Mouse (Mus musculus) neural tube, embryonic 15.5 days (tissue): ENCODE data around the gene Lcn10. TPM values are rescaled to one million over a fixed set of nuclear protein-coding genes. Genes with fewer than 3 reads are reported as not detected.
"Not testable (repeated sequence)": the region's sequence is repeated elsewhere in the genome, so short reads cannot be mapped to it uniquely, and the experiment has no call there.

Experiments
- ATAC-seq: fragments of 200-750 bp; cut with Nextera tagmentation; 2 replicates; pipeline ENCODE4 v1.8.0; 2017; ENCODE audit warnings: mild to moderate bottlenecking, moderate TSS enrichment, moderate library complexity; ENCODE audit not compliant: low FRiP score
- H3K27ac ChIP-seq: fragments of 300-500 bp; sonication (generic); replicated peaks from 2 replicates; pipeline ENCODE4 v1.5.1; 2015; ENCODE audit warnings: mild to moderate bottlenecking, inconsistent platforms
- H3K27me3 ChIP-seq: fragments of 300-500 bp; sonication (generic); replicated peaks from 2 replicates; pipeline ENCODE4 v1.6.1; 2015; ENCODE audit warnings: inconsistent platforms
- H3K36me3 ChIP-seq: fragments of 300-500 bp; sonication (generic); 2 replicates; pipeline ENCODE4 v1.6.1; 2015; ENCODE audit warnings: inconsistent platforms
- H3K4me1 ChIP-seq: fragments of 300-500 bp; sonication (generic); 2 replicates; pipeline ENCODE4 v1.6.1; 2015; ENCODE audit warnings: inconsistent platforms
- H3K4me2 ChIP-seq: fragments of 300-500 bp; sonication (generic); 2 replicates; pipeline ENCODE4 v1.6.1; 2015; ENCODE audit warnings: inconsistent platforms, mild to moderate bottlenecking, moderate library complexity
- H3K4me3 ChIP-seq: fragments of 300-500 bp; sonication (generic); replicated peaks from 2 replicates; pipeline ENCODE4 v1.5.1; 2015; ENCODE audit warnings: mild to moderate bottlenecking, inconsistent platforms
- H3K9ac ChIP-seq: fragments of 300-500 bp; sonication (generic); replicated peaks from 2 replicates; pipeline ENCODE4 v1.6.1; 2015; ENCODE audit warnings: mild to moderate bottlenecking, inconsistent platforms
- H3K9me3 ChIP-seq: fragments of 300-500 bp; sonication (generic); replicated peaks from 2 replicates; pipeline ENCODE4 v1.6.1; 2016; ENCODE audit warnings: inconsistent platforms
- WGBS: fragments of 180-500 bp; shearing (Covaris S2); methylation state at CpG from one replicate; pipeline ENCODE4 v1.1.7; 2015; ENCODE audit warnings: mixed read lengths; 5-methylcytosine and 5-hydroxymethylcytosine counted together
- polyA plus RNA-seq: library from polyadenylated mRNA; unstranded; fragments of >200 nt; fragmentation: Nextera tagmentation; extraction: Ambion mirVana; gene quantifications from 2 replicates; pipeline ENCODE4 v1.2.1, GENCODE M21; 2015

Gene Lcn10
- polyA plus RNA-seq, 1 experiment from 2014 or later: not detected

- Histone ChIP-seq H3K9me3 (no peaks in the 10 kb centered on the region), H3K4me2 (peak overlapping the region; percentile 83), H3K9ac (peak overlapping the region; percentile 26; the same call in 1 of the 2 replicates), H3K4me1 (peaks cover 22% of the 10 kb centered on the region), H3K27ac (no peak overlapping the region), H3K27me3 (0 out of 2 replicates have a peak, but pooled peaks cover 3% of the 10 kb centered on the region), H3K4me3 (peak overlapping the region; percentile 31), H3K36me3 (no peaks in the 10 kb centered on the region)
- WGBS: 89% methylated on average over 2 of the region's 2 CpGs
- no peak for ATAC-seq
Measured at GRCm38 (mm10) chr2:25708121-25708520, 25.6 kb downstream of the Lcn10 start.

- H3K27ac ChIP-seq, H3K36me3 ChIP-seq, ATAC-seq, H3K9me3 ChIP-seq, H3K27me3 ChIP-seq, H3K4me3 ChIP-seq, H3K9ac ChIP-seq: not testable (repeated sequence)
- peak overlapping the region; percentile 83 for H3K4me2 ChIP-seq
- peaks cover 22% of the 10 kb centered on the region for H3K4me1 ChIP-seq
- 86% methylated on average over 1 of the region's 1 CpGs for WGBS
Measured at GRCm38 (mm10) chr2:25709056-25709455, 26.5 kb downstream of the Lcn10 start.

DNA sequence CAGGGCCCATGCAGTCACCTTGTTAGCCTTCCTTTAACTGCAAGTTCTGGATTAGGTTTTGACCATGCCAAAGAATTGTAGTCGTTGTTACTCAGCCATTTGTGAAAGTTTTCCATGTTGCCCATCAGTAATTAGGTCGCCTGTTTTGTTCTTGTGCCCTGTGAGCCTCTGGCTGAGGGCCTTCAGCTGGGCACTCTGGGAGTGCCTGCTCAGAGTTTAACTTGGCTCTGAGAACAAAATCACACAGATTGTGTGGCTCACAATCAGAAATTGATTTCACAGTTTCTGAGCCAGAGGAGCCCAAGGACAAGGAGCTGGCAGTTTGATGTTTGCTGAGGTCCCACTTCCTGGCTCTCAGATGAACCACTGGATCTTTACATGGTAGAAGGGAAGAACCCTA is 27.3 kb downstream of the Lcn10 start:
- WGBS: 64% methylated on average over 2 of the region's 2 CpGs
- peaks cover 22% of the 10 kb centered on the region for H3K4me1 ChIP-seq
- not testable (repeated sequence) for H3K9ac ChIP-seq, ATAC-seq, H3K27me3 ChIP-seq, H3K27ac ChIP-seq, H3K36me3 ChIP-seq, H3K4me2 ChIP-seq, H3K4me3 ChIP-seq, H3K9me3 ChIP-seq

DNA sequence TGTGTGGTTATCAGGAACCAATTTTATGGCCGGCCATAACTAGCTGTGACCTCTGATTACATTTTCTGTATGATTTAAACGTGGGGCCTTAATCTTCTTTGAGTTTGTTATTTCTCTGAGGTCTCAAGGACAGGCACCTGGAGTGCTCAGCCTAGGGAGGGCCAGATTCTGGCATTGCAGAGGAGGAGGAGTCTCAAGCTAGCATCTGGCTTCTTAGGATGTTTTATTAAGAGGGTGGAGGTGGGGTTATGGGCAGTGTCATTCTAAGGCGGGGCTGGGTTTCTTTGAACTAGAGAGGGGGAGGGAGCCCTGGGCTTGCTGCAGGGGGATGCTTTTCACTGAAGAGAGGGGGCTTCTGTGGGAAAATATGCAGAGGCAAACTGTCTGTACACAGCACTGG is 29.1 kb downstream of the Lcn10 start:
- peaks cover 17% of the 10 kb centered on the region for H3K4me1 ChIP-seq
- 22% methylated on average over 3 of the region's 3 CpGs for WGBS
- not testable (repeated sequence) for H3K9ac ChIP-seq, H3K27me3 ChIP-seq, H3K4me3 ChIP-seq, H3K9me3 ChIP-seq, ATAC-seq, H3K4me2 ChIP-seq, H3K36me3 ChIP-seq, H3K27ac ChIP-seq

DNA sequence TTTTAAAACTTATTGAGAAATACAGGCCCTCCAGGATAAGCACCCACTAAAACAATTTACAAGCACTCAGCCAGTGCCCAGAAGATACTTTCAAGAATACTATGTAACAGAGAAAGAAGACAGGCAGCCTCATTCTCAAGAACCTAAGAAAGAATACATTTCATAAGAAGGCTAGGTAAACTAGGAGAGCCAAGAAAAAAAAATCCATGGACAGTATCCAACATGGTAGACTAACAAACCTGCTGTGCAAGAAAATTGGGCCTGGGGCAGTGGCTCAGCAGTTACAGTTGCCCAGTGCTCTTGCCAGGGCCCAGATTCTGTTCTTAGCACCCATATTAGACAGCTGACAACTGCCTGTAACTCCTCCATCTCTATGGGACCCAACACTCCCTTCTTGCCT is 34.7 kb downstream of the Lcn10 start:
- no peak for ATAC-seq
- H3K9ac ChIP-seq: no peak overlapping the region
- no peaks in the 10 kb centered on the region for H3K36me3 ChIP-seq
- H3K4me1 ChIP-seq: no peaks in the 10 kb centered on the region
- H3K27ac ChIP-seq: no peak overlapping the region
- no peak overlapping the region for H3K4me3 ChIP-seq
- H3K27me3 ChIP-seq: no peaks in the 10 kb centered on the region
- no peak overlapping the region for H3K4me2 ChIP-seq
- H3K9me3 ChIP-seq: no peaks in the 10 kb centered on the region

DNA sequence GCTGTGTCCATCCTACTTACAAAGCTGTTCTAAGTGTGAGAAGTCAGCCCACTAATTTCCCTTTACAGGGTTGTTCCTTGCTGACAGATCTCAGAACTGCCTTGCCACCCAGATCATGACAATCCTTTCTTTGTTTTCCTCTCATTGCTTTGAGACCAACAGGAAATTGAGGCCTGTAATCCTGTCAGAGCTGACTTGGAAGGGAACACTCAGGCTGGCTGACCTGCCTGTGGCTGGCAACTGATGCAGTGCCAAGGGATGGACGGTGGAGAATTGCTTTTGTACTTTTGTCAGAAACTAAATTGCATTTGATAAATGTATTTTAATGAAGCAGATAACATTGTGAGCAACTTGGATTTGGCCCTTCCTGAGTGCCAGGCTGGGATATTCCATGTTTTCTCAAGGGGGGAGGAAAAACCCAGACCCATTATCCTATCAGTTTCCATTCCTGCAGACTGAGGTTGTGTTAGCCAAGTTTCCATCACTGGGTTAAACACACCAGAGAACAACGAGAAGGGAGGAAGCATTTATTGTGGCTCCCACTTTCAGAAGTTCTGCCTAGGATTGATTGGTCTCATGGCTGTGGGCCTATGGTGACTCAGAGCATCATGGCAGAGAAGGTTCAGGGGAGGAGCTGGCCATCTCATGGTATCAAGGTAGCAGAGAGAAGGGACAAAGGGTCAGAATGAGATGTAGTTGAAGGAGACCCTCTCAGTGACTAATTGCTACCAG is 50.8 kb downstream of the Lcn10 start:
- no peaks in the 10 kb centered on the region for H3K4me1 ChIP-seq
- WGBS: 60% methylated on average over 2 of the region's 2 CpGs
- H3K9me3 ChIP-seq: no peaks in the 10 kb centered on the region
- no peak overlapping the region for H3K27ac ChIP-seq
- ATAC-seq: no peak
- H3K4me3 ChIP-seq: no peak overlapping the region
- 0 out of 2 replicates have a peak, but pooled peaks cover 5% of the 10 kb centered on the region for H3K27me3 ChIP-seq
- no peak overlapping the region for H3K9ac ChIP-seq
- no peak overlapping the region for H3K4me2 ChIP-seq
- no peaks in the 10 kb centered on the region for H3K36me3 ChIP-seq

Other genes with a start within 250 kb of the Lcn10 start
- 1.8 and 2.0 TPM in 2 replicates for gene Clic3, start 225.9 kb upstream of the Lcn10 start, polyA plus RNA-seq
- gene Paxx, start 221.6 kb upstream of the Lcn10 start, polyA plus RNA-seq: 100 and 120 TPM in 2 replicates
- gene Ptgds, start 212.7 kb upstream of the Lcn10 start, polyA plus RNA-seq: 40.1 and 116 TPM in 2 replicates
- gene Lcn12, start 188.8 kb upstream of the Lcn10 start, polyA plus RNA-seq: not detected in 2 replicates
- 128 and 134 TPM in 2 replicates for gene Fbxw5, start 182.0 kb upstream of the Lcn10 start, polyA plus RNA-seq
- 6.3 and 6.4 TPM in 2 replicates for gene C8g, start 181.0 kb upstream of the Lcn10 start, polyA plus RNA-seq
- 15.4 and 21.1 TPM in 2 replicates for gene Traf2, start 135.8 kb upstream of the Lcn10 start, polyA plus RNA-seq
- gene Edf1, start 124.9 kb upstream of the Lcn10 start, polyA plus RNA-seq: 400 and 433 TPM in 2 replicates
- 2.3 and 33.0 TPM in 2 replicates for gene Mamdc4, start 107.9 kb upstream of the Lcn10 start, polyA plus RNA-seq
- gene Phpt1, start 107.5 kb upstream of the Lcn10 start, polyA plus RNA-seq: 159 and 181 TPM in 2 replicates
- gene Ajm1, start 101.0 kb upstream of the Lcn10 start, polyA plus RNA-seq: 14.5 and 18.9 TPM in 2 replicates
- 66.8 and 69.6 TPM in 2 replicates for gene Rabl6, start 74.2 kb upstream of the Lcn10 start, polyA plus RNA-seq
- gene Ccdc183, start 65.0 kb upstream of the Lcn10 start, polyA plus RNA-seq: 0.23 and 0.27 TPM in 2 replicates
- gene Tmem141, start 60.7 kb upstream of the Lcn10 start, polyA plus RNA-seq: 53.4 and 56.6 TPM in 2 replicates
- 2.7 and 3.8 TPM in 2 replicates for gene Fcna, start 54.7 kb upstream of the Lcn10 start, polyA plus RNA-seq
- not detected in 2 replicates for gene Lcn8, start 29.6 kb upstream of the Lcn10 start, polyA plus RNA-seq
- not detected in 2 replicates for gene Lcn5, start 24.8 kb upstream of the Lcn10 start, polyA plus RNA-seq
- not detected in 2 replicates for gene Lcn6, start 5.9 kb upstream of the Lcn10 start, polyA plus RNA-seq
- not detected in 2 replicates for gene Obp2a, start 17.3 kb downstream of the Lcn10 start, polyA plus RNA-seq
- 162 and 177 TPM in 2 replicates for gene Bmyc, start 24.0 kb downstream of the Lcn10 start, polyA plus RNA-seq
- not detected in 2 replicates for gene Obp2b, start 54.3 kb downstream of the Lcn10 start, polyA plus RNA-seq
- gene Lcn3, start 82.8 kb downstream of the Lcn10 start, polyA plus RNA-seq: not detected in 2 replicates
- not detected in 2 replicates for gene Lcn11, start 94.3 kb downstream of the Lcn10 start, polyA plus RNA-seq
- gene Gm13539, start 99.5 kb downstream of the Lcn10 start, polyA plus RNA-seq: 0.33 TPM in 1 of 2 replicates, not detected in the other
- not detected in 2 replicates for gene Glt6d1, start 133.1 kb downstream of the Lcn10 start, polyA plus RNA-seq
- not detected in 2 replicates for gene Lcn9, start 140.4 kb downstream of the Lcn10 start, polyA plus RNA-seq
- gene Sohlh1, start 164.5 kb downstream of the Lcn10 start, polyA plus RNA-seq: not detected in 2 replicates
- 21.3 and 23.7 TPM in 2 replicates for gene Kcnt1, start 181.0 kb downstream of the Lcn10 start, polyA plus RNA-seq